Mouse (Mus musculus): Measurements from ENCODE around the gene Tnks2.
"Not testable (repeated sequence)": the region's sequence is repeated elsewhere in the genome, so short reads cannot be mapped to it uniquely, and the experiment has no call there.

The Tnks2 gene

GRCm38 (mm10) chr19:36833788-36834531 lies at the start of gene Tnks2:
Gene Tnks2, plus strand, starts transcription at chr19:36834232.
- DNase-seq (ENCODE audit: low read depth in 1 of 2, low spot score in 2 of 2) = peak; percentile 69 to 86

DNA sequence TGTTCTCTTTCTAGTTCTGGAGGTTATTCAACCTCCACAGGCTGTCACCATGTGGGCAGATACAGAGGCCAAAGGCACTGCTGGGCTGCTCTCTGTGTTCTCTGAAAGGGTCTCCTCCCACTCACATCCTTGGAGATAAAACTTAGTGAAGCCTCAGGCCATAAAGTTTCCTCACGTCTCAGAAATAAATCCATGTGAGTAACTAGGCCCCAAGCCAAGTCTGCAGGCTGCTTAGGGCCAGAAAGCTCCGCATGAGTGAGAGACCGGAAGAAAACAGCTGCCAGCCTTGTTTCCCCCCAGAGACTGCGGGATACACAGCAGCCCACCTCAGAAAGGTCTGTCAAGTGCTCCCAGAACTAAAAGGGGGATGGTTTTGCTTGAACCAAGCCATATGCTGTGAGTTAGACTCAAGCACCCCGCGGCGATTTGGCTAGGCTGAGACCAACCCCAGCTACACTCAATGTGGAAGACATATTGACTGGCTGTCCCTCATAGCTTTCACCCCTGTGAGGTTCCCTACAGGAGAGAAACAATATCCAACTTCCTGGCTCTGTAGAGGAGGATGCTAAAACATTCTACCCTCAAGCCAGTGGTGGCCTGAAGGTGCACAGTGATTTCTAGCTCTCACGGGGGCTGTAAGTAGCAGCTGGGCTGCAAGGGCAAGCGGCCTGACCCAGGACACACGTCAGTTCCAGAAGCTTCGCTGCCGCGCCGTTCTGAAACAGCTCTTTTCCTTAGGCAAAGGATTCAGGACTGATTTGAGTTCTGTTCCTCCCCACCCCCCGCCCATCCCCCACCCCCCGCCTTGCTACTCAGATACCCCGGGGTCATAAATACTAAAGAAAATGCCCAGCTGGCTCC lies 43.9 kb upstream of the Tnks2 start:
- DNase-seq (ENCODE audit: low read depth in 1 of 2, low spot score in 2 of 2) = no peak

DNA sequence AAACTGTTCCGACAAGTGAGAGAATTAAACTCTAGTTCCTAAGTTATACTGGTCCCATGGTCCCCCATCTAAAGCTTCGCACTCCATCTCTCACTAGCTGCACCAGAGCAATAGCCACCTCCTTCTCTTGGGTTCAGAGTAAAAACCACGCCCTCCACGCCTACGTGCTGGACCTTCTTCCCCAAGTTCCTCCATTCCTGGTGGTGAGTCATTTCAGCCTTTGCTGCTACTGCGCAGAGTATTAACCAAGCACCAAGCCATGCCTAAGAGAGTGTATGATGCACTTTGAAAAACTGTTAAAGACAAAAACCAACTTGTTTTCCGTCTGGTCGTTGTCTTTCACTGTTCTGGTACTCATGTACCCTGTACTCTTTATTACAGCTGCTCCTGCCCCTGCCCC lies 41.4 kb upstream of the Tnks2 start:
- no peak for DNase-seq (ENCODE audit: low read depth in 1 of 2, low spot score in 2 of 2)

DNA sequence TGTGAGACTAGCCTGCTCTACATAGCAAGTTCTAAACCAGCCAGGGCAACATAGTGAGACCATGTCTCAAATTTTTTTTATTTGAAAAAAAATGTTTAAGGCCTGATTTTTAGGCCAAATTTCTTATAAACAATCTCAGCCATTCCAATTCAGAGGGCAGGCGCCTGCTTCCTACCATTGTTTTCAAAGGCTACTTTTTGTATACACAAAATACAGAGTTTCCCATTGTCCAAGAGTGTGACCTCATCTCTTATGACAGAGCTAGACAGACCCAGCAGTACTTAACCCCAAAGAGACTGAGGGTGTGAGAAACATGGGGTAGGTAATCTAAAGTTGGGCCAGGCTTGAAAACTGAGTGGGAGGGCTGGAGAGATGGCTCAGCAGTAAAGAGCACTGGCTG lies 40.6 kb upstream of the Tnks2 start:
- no peak for DNase-seq (ENCODE audit: low read depth in 1 of 2, low spot score in 2 of 2)

DNA sequence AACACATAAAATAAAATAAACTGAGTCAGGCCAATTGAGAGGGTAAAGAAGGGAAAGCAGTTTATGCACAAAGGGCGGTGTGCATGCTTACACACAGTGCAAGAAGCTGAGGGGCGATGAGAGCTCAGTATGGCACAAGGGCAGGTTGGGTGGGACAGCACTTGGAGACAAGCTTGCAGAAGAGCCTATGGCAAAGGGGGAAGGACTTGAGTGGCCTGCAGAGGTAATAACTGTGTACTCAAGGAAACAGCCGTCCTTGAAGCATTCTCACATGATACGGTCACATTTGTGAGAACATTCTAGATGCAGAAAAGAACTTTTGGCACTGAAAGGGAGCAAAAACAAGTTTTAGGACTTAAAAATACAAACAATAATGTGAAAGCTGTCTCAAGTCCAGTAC lies 40.0 kb upstream of the Tnks2 start:
- DNase-seq (ENCODE audit: low read depth in 1 of 2, low spot score in 2 of 2) = no peak

GRCm38 (mm10) chr19:36795277-36795676 lies 38.8 kb upstream of the Tnks2 start:
- no peak for DNase-seq (ENCODE audit: low read depth in 1 of 2, low spot score in 2 of 2)

DNA sequence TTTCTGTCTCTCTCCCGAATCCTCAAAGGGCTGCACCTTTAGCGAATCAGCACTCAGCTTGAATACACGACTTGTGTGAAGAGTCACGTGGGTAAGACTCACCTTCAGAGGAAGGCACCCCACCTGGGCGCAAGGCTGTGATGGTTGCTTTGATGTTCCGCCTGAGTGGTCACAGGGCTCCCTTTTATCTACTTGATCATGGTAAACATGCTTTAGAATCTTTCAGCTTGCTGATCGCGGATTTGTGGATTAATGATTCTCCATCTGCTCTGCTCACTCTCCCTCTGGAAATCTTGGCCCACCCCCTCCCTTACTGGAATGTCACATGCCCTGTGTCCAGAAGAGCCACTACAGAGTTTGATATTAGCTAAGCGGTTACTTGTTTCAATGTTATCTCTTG lies 37.1 kb upstream of the Tnks2 start:
- DNase-seq (ENCODE audit: low read depth in 1 of 2, low spot score in 2 of 2) = no peak

GRCm38 (mm10) chr19:36800288-36800687 lies 33.7 kb upstream of the Tnks2 start:
- DNase-seq (ENCODE audit: low read depth in 1 of 2, low spot score in 2 of 2) = no peak

DNA sequence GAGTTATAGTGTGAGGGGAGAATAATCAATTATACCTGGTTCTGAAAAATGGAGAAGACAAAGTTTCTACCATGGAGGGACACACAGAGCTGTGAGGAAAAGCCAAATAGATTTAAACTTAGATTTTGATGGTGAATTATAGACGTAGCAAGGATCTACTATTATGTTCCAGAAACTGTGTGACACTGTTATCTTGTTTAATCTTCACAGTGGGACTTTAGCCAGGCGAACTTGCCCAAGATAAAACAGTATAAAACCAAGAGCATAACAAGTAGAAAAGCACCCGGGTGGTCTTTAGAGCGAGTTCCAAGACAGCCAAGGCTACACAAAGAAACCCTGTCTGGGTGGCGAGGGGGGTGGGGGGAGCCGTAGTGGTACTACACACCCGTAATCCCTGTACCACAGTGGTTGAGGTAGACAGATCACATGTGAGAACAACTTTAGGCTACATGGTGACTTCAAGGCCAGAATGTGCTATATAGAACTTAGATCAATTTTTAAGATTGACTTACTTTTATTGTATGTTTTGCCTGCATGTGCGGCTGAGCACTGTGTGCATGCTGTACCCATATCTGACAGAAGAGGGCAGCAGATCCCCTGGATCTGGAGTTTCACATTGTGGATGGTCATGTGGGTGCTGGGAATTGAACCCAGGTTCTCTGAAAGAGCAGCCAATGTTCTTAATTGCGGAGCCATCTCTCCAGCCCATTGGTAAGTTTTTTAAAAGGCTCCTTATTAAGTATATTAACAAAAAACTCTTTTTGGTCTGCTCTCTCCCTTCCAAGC lies 32.0 kb upstream of the Tnks2 start:
- DNase-seq (ENCODE audit: low read depth in 1 of 2, low spot score in 2 of 2) = no peak

- no peak for DNase-seq (ENCODE audit: low read depth in 1 of 2, low spot score in 2 of 2)
These were observed 30.6 kb upstream of the Tnks2 start for GRCm38 (mm10) chr19:36803403-36803802.

- DNase-seq (ENCODE audit: low read depth in 1 of 2, low spot score in 2 of 2) = no peak
These were observed 27.2 kb upstream of the Tnks2 start for GRCm38 (mm10) chr19:36806842-36807241.

DNA sequence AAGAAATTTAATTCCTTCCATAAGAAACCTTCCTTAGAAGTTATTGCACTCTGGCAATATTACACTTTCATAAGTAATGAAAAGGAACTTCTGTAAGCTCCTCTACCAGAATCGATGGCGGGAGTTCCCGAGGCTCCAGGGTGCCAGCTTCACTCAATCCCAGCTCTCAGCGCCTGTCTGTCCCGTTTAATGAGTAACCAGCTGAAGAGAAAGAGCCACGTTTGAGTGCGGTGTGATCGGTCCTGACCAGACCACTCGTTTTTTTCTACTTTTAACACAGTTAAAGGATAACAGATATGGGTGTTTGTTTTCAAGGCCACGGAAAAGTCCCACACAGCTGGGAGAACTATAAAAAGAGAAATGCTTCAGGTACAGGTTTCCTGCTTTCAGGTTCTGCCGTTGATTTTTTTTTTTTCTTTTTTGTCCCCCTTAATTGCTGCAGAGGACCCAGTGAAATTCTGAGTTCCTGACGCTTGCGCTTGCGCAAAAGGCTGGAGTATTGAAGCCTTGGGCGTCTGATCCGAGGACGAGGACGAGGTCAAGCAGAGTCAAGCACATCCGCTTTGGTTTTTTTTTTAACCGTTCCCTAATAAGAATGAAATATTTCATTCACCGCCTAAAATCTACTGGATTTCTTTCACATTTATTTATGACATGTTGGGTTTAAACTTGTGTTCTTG lies 25.5 kb upstream of the Tnks2 start:
- DNase-seq (ENCODE audit: low read depth in 1 of 2, low spot score in 2 of 2) = no peak

DNA sequence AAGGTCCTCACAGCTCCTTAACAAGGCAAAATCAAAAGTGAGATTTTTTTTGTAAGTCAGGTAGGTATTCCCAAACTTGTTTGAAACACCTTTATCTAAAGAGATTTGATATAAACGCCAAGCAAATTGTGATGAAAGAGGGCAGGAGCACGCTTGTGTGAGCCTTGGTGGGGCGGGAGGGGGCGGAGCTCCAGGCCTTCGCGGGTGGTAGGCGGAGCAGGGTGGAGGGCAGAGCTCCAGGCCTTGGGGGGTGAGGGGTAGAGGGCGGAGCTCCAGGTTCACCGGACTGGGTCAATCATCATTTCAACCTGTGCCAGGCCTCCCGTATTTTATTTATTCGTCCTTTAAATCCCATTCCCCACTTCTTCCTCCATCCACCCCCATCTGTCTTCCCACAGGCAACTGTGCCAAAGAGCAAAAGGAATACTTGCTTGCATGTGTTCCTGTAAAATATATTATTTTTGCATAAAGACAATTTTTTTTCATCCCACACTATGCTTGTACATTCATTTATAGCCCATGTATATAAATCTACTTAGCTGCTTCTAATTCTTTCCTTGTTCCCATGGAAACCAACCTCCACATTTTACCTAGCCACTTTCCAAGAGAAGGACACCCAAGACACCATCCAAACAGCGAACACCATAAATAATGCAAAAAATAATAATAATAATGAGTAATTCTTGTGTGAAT lies 24.4 kb upstream of the Tnks2 start:
- no peak for DNase-seq (ENCODE audit: low read depth in 1 of 2, low spot score in 2 of 2)

- DNase-seq (ENCODE audit: low read depth in 1 of 2, low spot score in 2 of 2) = no peak
These were observed 22.0 kb upstream of the Tnks2 start for GRCm38 (mm10) chr19:36812011-36812410.

GRCm38 (mm10) chr19:36815396-36816271 lies 18.4 kb upstream of the Tnks2 start:
- DNase-seq (ENCODE audit: low read depth in 1 of 2, low spot score in 2 of 2) = no peak

DNA sequence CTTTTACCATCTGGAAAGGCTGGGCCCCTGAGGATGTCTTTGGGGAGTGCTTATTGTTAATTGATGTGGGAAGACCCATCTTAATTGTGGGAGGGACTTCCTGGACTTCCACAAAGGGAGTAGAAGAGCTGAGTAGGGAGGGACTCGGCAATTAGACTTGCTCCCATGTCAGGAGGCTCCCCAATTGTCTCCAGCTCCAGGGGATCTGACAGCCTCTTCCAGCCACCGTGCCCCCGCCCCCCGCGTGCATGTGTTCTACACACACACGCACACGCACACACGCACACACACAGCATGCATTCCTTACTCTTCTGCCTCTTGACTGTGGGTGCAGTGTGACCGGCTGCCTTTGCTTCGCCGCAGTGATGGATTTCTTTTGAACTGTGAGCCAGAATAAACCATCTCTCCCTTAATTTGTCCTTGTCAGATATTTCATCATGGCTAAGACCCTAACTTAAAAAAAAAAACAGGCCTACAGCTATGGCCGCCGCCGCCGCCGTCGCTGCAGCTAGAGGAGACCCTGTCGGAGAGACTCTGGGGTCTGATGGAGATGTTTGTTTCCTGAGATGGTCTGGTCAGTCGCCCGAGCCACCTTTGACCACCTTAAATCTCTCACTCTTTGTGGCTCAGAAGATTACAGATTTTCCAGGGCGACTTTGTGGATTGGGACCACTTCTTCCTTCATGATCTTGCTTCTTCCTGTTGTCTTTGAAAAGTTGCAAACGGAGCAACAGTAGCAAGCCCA lies 15.7 kb upstream of the Tnks2 start:
- DNase-seq (ENCODE audit: low read depth in 1 of 2, low spot score in 2 of 2) = no peak

- no peak for DNase-seq (ENCODE audit: low read depth in 1 of 2, low spot score in 2 of 2)
These were observed 14.8 kb upstream of the Tnks2 start for GRCm38 (mm10) chr19:36819199-36819598.

DNA sequence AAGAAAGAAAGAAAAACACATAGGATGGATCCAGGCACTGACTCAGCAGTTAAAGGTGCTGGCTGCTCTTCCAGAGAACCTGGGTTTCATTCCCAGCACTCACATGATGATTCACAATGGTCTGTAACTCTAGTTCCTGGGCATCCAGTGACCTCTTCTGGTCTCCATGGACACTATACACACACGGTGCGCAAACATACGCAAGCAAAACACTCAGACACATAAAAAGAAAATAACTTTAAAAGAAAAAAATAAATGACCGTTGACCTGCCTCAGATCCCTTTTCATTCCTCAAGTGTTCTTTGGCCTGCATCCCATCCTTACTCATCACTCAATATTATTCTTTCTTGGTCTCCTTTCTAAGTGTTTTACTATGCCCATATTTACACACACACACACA lies 13.6 kb upstream of the Tnks2 start:
- DNase-seq (ENCODE audit: low read depth in 1 of 2, low spot score in 2 of 2) = no peak

DNA sequence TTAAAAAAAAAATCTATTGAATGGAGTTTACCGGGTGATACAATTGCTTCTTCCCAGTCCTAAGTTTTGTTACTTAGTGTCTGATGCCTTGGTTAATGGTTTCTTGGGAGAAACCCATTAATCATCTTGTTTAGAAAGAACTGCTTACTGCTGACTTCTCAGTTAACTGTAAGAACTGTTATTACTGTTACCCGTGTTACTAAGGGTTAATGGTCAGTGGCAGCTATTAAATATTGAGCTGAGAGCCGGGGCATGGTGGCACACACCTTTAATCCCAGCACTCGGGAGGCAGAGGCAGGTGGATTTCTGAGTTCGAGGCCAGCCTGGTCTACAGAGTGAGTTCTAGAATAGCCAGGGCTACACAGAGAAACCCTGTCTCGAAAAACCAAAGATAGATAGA lies 12.7 kb upstream of the Tnks2 start:
- not testable (repeated sequence) for DNase-seq (ENCODE audit: low read depth in 1 of 2, low spot score in 2 of 2)
